Mouse (Mus musculus) liver, postnatal 0 days (tissue): ENCODE results near the gene Slmap.

Experiments
- CTCF ChIP-seq: sonication (generic); IDR thresholded peaks from 2 replicates; pipeline ENCODE4 v1.5.1; 2016; ENCODE audit warnings: antibody characterized with exemption, low read depth
- EP300 ChIP-seq: IDR thresholded peaks from 2 replicates; pipeline ENCODE4 v1.6.1; 2016; ENCODE audit warnings: antibody characterized with exemption, low read depth, mild to moderate bottlenecking

- TF ChIP-seq CTCF (peak; percentile 50), EP300 (no peak)
These were observed 48.1 kb downstream of the Slmap start for GRCm38 (mm10) chr14:26486416-26487198.
